Mouse (Mus musculus) neural tube, embryonic 13.5 days (tissue): Measurements from ENCODE around the gene Ugt2b36. TPM values are rescaled to one million over a fixed set of nuclear protein-coding genes. Genes with fewer than 3 reads are reported as not detected.
"Not testable (repeated sequence)": the region's sequence is repeated elsewhere in the genome, so short reads cannot be mapped to it uniquely, and the experiment has no call there.

Experiments used
- ATAC-seq: fragments of 200-750 bp; cut with Nextera tagmentation; 2 replicates; pipeline ENCODE4 v1.8.0; 2017; ENCODE audit warnings: low read depth, mild to moderate bottlenecking, moderate TSS enrichment, moderate library complexity
- H3K27ac ChIP-seq: fragments of 300-500 bp; sonication (generic); replicated peaks from 2 replicates; pipeline ENCODE4 v1.5.1; 2015; ENCODE audit warnings: moderate library complexity, mild to moderate bottlenecking, inconsistent platforms
- H3K27me3 ChIP-seq: fragments of 300-500 bp; sonication (generic); 2 replicates; pipeline ENCODE4 v1.6.1; 2015; ENCODE audit warnings: mild to moderate bottlenecking, inconsistent platforms
- H3K36me3 ChIP-seq: fragments of 300-500 bp; sonication (generic); 2 replicates; pipeline ENCODE4 v1.6.1; 2015; ENCODE audit warnings: mild to moderate bottlenecking, inconsistent platforms
- H3K4me1 ChIP-seq: fragments of 300-500 bp; sonication (generic); replicated peaks from 2 replicates; pipeline ENCODE4 v1.6.1; 2015; ENCODE audit warnings: inconsistent platforms
- H3K4me2 ChIP-seq: fragments of 300-500 bp; sonication (generic); 2 replicates; pipeline ENCODE4 v1.6.1; 2015; ENCODE audit warnings: inconsistent platforms, mild to moderate bottlenecking, moderate library complexity
- H3K4me3 ChIP-seq: fragments of 300-500 bp; sonication (generic); 2 replicates; pipeline ENCODE4 v1.5.1; 2015; ENCODE audit warnings: mild to moderate bottlenecking, inconsistent platforms
- H3K9ac ChIP-seq: fragments of 300-500 bp; sonication (generic); 2 replicates; pipeline ENCODE4 v1.6.1; 2015; ENCODE audit warnings: moderate library complexity, mild to moderate bottlenecking, inconsistent platforms
- H3K9me3 ChIP-seq: fragments of 300-500 bp; sonication (generic); 2 replicates; pipeline ENCODE4 v1.6.1; 2016; ENCODE audit warnings: inconsistent platforms
- WGBS: fragments of 180-500 bp; shearing (Covaris S2); methylation state at CpG from one replicate; pipeline ENCODE4 v1.1.7; 2015; 5-methylcytosine and 5-hydroxymethylcytosine counted together
- polyA plus RNA-seq: library from polyadenylated mRNA; unstranded; fragments of >200 nt; fragmentation: Nextera tagmentation; extraction: Ambion mirVana; gene quantifications from 2 replicates; pipeline ENCODE4 v1.2.1, GENCODE M21; 2015

Ugt2b36 gene
- not detected in 2 replicates for polyA plus RNA-seq

DNA sequence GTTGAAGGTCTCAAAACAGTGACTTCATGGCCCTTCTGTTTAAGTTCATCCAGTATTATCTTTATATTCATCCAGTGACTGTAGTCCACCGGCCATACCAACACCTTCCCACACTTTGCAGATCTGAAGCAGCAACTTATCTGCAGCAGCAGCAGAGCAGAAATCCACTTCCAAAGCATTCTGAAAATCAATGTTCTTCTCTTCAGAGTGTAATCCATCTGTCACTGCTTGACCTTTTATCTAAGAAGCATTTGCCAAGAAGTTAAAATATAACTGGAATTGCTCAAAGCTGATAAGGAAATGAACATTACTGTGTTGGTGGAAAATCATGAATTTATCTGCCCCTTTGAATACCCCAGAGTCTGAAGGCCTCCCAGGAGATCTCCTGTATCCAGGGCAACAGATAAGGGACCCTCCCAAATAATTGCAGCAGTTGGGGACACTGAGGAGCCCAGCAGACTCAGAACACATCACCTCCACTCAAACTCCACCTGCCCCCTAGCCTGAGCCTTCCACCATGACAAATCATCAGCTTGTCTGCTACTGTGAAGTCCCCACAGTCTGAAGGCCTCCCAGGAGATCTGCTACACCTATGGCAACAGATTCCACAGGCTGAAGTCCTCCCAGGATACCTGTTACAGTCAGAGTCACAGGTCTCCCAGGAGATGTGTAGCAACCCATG is at the start of gene Ugt2b36:
Gene Ugt2b36, minus strand, starts transcription at position 210 of the 682 bp plus-strand sequence.
- Histone ChIP-seq H3K4me2 (no peak within 1 kb of the TSS), H3K27ac (no peak within 1 kb of the TSS), H3K27me3 (no peaks in the 10 kb centered on the region), H3K9ac (no peak within 1 kb of the TSS), H3K4me3 (no peak within 1 kb of the TSS), H3K9me3 (no peaks in the 10 kb centered on the region), H3K4me1 (no peaks in the 10 kb centered on the region), H3K36me3 (no peaks in the 10 kb centered on the region)
- ATAC-seq: no peak
- WGBS: 97% methylated on average over 1 of the region's 1 CpGs

DNA sequence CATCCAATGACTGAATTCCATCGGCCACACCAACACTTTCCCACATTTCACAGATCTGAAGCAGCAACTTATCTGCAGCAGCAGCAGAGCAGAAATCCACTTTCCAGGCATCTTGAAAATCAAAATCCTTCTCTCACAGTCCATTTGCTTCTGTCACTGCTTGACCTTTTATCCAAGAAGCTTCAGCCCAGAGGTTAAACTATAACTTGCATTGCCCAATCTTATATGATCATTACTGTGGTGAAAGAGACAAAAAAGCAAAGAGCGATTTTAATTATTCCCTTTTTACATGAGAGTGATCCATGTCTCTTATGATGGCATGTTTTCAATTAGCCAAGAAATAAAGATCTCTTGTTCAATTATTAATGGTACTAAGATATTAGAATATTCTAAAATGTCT is 47.8 kb upstream of the Ugt2b36 start, which contains the start of gene Ugt2b5:
Gene Ugt2b5, minus strand, starts transcription at position 123 of the 400 bp plus-strand sequence.
- H3K27ac ChIP-seq, H3K9ac ChIP-seq, H3K4me2 ChIP-seq, H3K36me3 ChIP-seq, H3K27me3 ChIP-seq, H3K9me3 ChIP-seq, H3K4me3 ChIP-seq, ATAC-seq, H3K4me1 ChIP-seq: not testable (repeated sequence)
- 93% methylated on average over 1 of the region's 2 CpGs for WGBS

DNA sequence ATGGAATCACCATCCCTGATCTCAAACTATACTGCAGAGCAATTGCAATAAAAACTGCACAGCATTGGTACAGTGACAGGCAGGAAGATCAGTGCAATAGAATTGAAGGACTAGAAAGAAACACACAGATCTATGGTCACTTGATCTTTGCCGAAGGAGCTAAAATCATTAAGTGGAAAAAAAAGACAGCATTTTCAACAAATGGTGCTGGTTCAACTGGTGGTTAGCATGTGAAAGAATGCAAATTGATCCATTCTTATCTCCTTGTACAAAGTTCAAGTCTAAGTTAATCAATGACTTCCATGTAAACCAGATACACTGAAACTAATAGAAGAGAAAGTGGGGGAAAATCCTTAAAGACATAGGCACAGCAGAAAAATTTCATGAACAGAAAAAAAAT is 11.3 kb upstream of the Ugt2b36 start:
- not testable (repeated sequence) for H3K27ac ChIP-seq, H3K9ac ChIP-seq, H3K9me3 ChIP-seq, H3K27me3 ChIP-seq, H3K36me3 ChIP-seq, H3K4me3 ChIP-seq, H3K4me1 ChIP-seq, H3K4me2 ChIP-seq, ATAC-seq
- 90% methylated on average over 1 of the region's 1 CpGs for WGBS

DNA sequence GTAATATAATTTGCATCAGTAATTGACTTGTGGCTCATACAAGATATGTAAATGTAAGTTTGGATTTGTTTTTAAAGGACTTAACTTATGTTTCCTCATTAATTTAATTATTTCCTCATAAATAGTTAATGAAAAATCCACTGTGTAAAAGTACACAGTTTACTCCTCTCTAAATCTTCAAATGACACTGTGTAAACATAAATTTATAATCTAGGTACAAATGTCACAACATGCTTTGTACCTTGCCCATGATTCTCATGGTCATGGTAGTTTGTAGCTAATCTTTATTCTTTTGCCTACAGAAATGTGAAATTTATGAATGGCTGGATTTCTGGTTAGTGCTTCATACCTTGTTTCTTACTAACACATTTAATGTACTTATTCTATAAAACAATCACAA is 1.2 kb downstream of the Ugt2b36 start:
- Histone ChIP-seq H3K27ac (no peak overlapping the region), H3K4me1 (no peaks in the 10 kb centered on the region), H3K4me2 (no peak overlapping the region), H3K36me3 (no peaks in the 10 kb centered on the region), H3K9ac (no peak overlapping the region), H3K4me3 (no peak overlapping the region), H3K27me3 (no peaks in the 10 kb centered on the region), H3K9me3 (no peaks in the 10 kb centered on the region)
- no peak for ATAC-seq

DNA sequence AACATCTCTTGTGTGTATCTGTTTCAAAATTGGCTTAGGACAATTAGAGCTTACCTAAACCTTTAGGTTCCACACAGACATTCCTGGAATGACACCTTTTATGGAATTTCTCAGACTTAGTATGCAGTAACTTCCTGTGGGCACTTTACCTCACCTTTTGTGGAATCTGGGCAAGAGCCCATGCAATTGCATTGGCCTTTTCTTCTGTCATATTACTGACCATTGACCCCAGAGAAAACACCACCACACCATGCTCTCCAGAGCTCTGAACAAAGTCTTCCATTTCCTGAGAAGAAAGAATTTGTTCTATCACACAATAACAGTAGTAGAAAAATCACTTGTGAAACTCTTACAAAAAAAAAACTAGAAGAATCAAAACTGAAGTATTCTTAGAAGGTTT is 3.1 kb downstream of the Ugt2b36 start:
- Histone ChIP-seq H3K27me3 (no peaks in the 10 kb centered on the region), H3K4me2 (no peak overlapping the region), H3K9ac (no peak overlapping the region), H3K27ac (no peak overlapping the region), H3K9me3 (no peaks in the 10 kb centered on the region), H3K4me3 (no peak overlapping the region), H3K4me1 (no peaks in the 10 kb centered on the region), H3K36me3 (no peaks in the 10 kb centered on the region)
- no peak for ATAC-seq

DNA sequence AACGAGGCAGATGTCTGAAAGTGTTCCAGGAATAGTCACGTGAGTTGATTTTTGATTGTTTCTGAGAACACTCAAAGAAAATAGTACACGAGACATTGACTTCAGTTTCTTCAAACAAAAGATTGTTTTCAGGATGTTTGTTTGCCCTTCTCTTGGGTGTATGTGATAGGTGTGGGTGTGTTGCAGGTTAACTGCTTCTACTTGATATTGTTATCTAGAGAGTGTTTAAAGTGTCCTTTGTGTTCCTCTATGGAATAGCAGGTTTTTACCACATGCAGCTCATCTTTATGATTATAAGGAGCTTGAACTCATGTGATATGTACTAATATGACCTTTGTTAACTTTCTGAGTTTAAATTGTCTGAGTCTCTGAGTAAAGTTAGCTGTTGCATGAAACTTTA is 6.1 kb downstream of the Ugt2b36 start:
- WGBS: 85% methylated on average over 3 of the region's 3 CpGs
- Histone ChIP-seq H3K36me3 (no peaks in the 10 kb centered on the region), H3K27me3 (no peaks in the 10 kb centered on the region), H3K4me1 (no peaks in the 10 kb centered on the region), H3K27ac (no peak overlapping the region), H3K9ac (no peak overlapping the region), H3K4me2 (no peak overlapping the region), H3K4me3 (no peak overlapping the region), H3K9me3 (no peaks in the 10 kb centered on the region)
- ATAC-seq: no peak

DNA sequence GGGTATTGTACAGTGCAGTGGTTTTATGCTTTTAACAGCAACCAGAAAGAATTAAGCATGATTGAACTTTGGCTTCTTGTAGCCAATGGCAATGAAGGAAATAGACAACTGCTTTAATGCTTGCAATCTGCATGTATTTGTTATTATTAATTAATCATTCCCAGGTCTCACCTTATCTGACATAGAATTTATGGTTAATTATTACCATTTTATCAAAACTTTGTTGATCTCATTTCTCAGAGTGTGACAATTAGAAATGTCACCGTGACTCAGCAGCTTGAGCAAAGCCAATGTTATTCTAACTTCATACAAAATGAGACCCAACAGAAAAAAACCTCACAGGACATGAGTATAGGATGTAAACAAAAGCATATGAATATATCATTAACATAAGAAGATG is 61.7 kb downstream of the Ugt2b36 start:
- ATAC-seq: no peak
- Histone ChIP-seq H3K27ac (no peak overlapping the region), H3K4me2 (no peak overlapping the region), H3K27me3 (no peaks in the 10 kb centered on the region), H3K4me1 (no peaks in the 10 kb centered on the region), H3K9ac (no peak overlapping the region), H3K9me3 (no peaks in the 10 kb centered on the region), H3K36me3 (no peaks in the 10 kb centered on the region), H3K4me3 (no peak overlapping the region)
- WGBS: 79% methylated on average over 1 of the region's 1 CpGs

DNA sequence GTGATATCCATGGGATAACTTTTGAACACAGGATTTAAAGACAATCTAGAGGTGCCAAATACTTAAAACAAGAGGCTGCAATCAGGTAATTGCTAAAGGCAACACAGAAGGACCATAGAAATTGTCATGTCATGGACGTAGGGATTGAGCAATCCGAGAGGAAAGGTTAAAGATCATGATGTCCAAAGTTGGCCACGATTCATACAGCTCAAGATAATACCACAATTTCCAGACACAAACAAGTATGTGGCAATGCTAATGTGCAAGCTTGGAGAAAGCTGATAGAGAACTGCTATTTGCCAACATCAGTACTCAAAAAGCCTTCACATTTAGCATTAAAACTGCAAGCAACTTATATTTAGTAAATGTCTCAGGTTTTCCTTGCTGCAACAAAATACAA is 65.0 kb downstream of the Ugt2b36 start:
- no peaks in the 10 kb centered on the region for H3K36me3 ChIP-seq
- 82% methylated on average over 3 of the region's 3 CpGs for WGBS
- no peak overlapping the region for H3K4me3 ChIP-seq
- H3K4me2 ChIP-seq: no peak overlapping the region
- H3K9me3 ChIP-seq: no peaks in the 10 kb centered on the region
- H3K4me1 ChIP-seq: no peaks in the 10 kb centered on the region
- no peak for ATAC-seq
- H3K9ac ChIP-seq: no peak overlapping the region
- no peak overlapping the region for H3K27ac ChIP-seq
- H3K27me3 ChIP-seq: no peaks in the 10 kb centered on the region

Other genes starting within 250 kb of the Ugt2b36 start
- gene Ugt2b34, start 185.6 kb downstream of the Ugt2b36 start, polyA plus RNA-seq: not detected in 2 replicates
- not detected in 2 replicates for gene Ugt2b1, start 166.0 kb downstream of the Ugt2b36 start, polyA plus RNA-seq
- gene Ugt2b35, start 91.7 kb downstream of the Ugt2b36 start, polyA plus RNA-seq: not detected in 2 replicates
- not detected in 2 replicates for gene Ugt2b5, start 47.8 kb upstream of the Ugt2b36 start, polyA plus RNA-seq
- not detected in 2 replicates for gene Ugt2b37, start 162.2 kb upstream of the Ugt2b36 start, polyA plus RNA-seq
- gene Ugt2a3, start 244.6 kb upstream of the Ugt2b36 start, polyA plus RNA-seq: not detected in 2 replicates